Mouse (Mus musculus) naive thymus-derived CD4-positive, alpha-beta T cell, adult 5 months (primary cell): ENCODE data around the gene Smarcd3. TPM values are rescaled to one million over a fixed set of nuclear protein-coding genes. Genes with fewer than 3 reads are reported as not detected.

Experiments used
- polyA plus RNA-seq: library from polyadenylated mRNA; unstranded; fragments of 100-300 nt; shearing (Covaris generic); gene quantifications from one replicate; pipeline ENCODE4 v1.2.1, GENCODE M21; 2017

Smarcd3 gene
- 0.90 TPM for polyA plus RNA-seq

GRCm38 (mm10) chr5:24623986-24624821 is at the start of gene Smarcd3:
TSS of gene Smarcd3 (minus strand) at chr5:24624411.

DNA sequence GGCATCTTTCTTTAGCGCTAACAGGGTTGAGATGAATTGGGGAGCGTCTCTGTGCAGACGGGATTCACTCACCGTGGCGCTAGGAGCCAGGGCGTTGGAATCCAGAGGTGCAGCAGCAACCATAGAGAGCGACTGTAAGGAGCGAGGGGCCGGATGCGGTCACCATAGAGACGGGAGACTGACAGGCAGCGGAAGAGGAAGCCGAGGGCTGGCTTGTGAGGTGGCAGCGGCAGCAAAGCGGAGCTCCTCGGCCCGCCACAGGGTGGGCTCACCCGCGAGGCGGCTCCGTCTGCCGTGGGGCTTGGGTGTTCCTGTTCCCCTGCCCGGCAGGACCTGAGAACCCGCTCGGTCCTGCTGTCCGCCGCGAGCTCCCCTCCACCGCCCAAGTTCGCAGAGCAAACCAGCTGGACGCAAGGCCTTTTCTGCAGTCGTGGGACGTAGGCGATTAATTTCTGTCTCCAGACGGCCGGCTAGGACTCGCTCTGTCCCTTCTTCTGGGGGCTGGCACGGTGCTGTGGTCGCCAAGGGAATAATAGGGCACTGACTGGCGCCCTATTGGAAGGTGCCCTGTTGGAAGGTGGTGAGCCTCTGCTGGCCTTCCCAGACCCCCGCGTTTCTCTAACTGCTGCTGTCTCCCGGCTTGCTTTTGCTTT is 37.5 kb downstream of the Smarcd3 start, which contains the start of gene Chpf2:
Gene Chpf2 (plus strand): TSS at position 195 of the 653 bp plus-strand sequence.

GRCm38 (mm10) chr5:24577183-24577929 is 46.9 kb downstream of the Smarcd3 start, which contains the start of gene Abcf2:
TSS of gene Abcf2 (minus strand) at chr5:24577467.

GRCm38 (mm10) chr5:24556709-24557108 is 67.5 kb downstream of the Smarcd3 start, which contains the start of gene 4931409K22Rik:
TSS of gene 4931409K22Rik (minus strand) at chr5:24556809.

Other genes with a start within 250 kb of the Smarcd3 start
- 0.22 TPM for gene Atg9b, start 232.3 kb downstream of the Smarcd3 start, polyA plus RNA-seq
- 16.1 TPM for gene Abcb8, start 230.7 kb downstream of the Smarcd3 start, polyA plus RNA-seq
- not detected for gene Asic3, start 211.0 kb downstream of the Smarcd3 start, polyA plus RNA-seq
- gene Cdk5, start 200.9 kb downstream of the Smarcd3 start, polyA plus RNA-seq: 70.9 TPM
- 33.4 TPM for gene Slc4a2, start 200.6 kb downstream of the Smarcd3 start, polyA plus RNA-seq
- 103 TPM for gene Fastk, start 179.1 kb downstream of the Smarcd3 start, polyA plus RNA-seq
- 61.6 TPM for gene Tmub1, start 176.6 kb downstream of the Smarcd3 start, polyA plus RNA-seq
- 109 TPM for gene Agap3, start 172.2 kb downstream of the Smarcd3 start, polyA plus RNA-seq
- gene Gbx1, start 97.2 kb downstream of the Smarcd3 start, polyA plus RNA-seq: not detected
- not detected for gene Asb10, start 83.4 kb downstream of the Smarcd3 start, polyA plus RNA-seq
- not detected for gene 4931409K22Rik, start 67.6 kb downstream of the Smarcd3 start, polyA plus RNA-seq
- 104 TPM for gene Abcf2, start 46.9 kb downstream of the Smarcd3 start, polyA plus RNA-seq
- 25.5 TPM for gene Chpf2, start 37.7 kb downstream of the Smarcd3 start, polyA plus RNA-seq
- 113 TPM for gene Nub1, start 61.1 kb upstream of the Smarcd3 start, polyA plus RNA-seq
- gene Wdr86, start 106.3 kb upstream of the Smarcd3 start, polyA plus RNA-seq: not detected
- gene Crygn, start 133.6 kb upstream of the Smarcd3 start, polyA plus RNA-seq: not detected
- 190 TPM for gene Rheb, start 218.2 kb upstream of the Smarcd3 start, polyA plus RNA-seq